Mouse (Mus musculus) ovary, postnatal 36 days (tissue): Measurements from ENCODE around the gene Grik4.

Experiments used
- DNase-seq: peaks from one replicate; pipeline ENCODE4 v3.0.0; 2022; ENCODE audit warnings: low spot score, mixed read lengths

Grik4 gene

DNA sequence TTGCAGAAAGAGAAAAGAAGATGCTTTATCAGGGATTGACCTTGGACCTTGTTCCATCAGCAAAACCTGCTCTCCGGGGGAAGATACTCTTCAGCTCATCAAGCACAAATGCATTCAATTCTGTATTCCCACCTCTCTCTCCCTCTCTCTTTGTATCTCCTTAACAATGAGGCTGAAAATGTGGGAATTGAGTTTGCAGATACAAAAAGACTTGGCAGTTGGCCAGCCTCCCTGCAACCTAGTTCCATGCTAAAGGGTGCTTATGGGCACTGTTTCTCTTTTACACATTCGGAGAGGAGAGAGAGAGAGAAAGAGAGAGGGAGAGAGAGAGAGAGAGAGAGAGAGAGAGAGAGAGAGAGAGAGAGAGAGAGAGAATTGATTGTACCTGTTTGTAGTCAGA is 273.7 kb downstream of the Grik4 start:
- DNase-seq, result no peak

- no peak for DNase-seq
These were observed 282.8 kb downstream of the Grik4 start for GRCm38 (mm10) chr9:42661481-42661880.

GRCm38 (mm10) chr9:42652756-42653155 is 291.5 kb downstream of the Grik4 start:
- DNase-seq, result peak; percentile 15

- DNase-seq, result no peak
These were observed 292.0 kb downstream of the Grik4 start for GRCm38 (mm10) chr9:42652309-42652708.

GRCm38 (mm10) chr9:42649872-42650271 is 294.4 kb downstream of the Grik4 start:
- no peak for DNase-seq

- DNase-seq, result no peak
These were observed 296.2 kb downstream of the Grik4 start for GRCm38 (mm10) chr9:42648051-42648450.

GRCm38 (mm10) chr9:42647596-42647995 is 296.7 kb downstream of the Grik4 start:
- no peak for DNase-seq

- no peak for DNase-seq
These were observed 297.5 kb downstream of the Grik4 start for GRCm38 (mm10) chr9:42646821-42647220.

GRCm38 (mm10) chr9:42645161-42645560 is 299.1 kb downstream of the Grik4 start:
- DNase-seq, result no peak

GRCm38 (mm10) chr9:42642821-42643220 is 301.5 kb downstream of the Grik4 start:
- no peak for DNase-seq

GRCm38 (mm10) chr9:42641550-42642117 is 302.7 kb downstream of the Grik4 start:
- DNase-seq, result no peak

DNA sequence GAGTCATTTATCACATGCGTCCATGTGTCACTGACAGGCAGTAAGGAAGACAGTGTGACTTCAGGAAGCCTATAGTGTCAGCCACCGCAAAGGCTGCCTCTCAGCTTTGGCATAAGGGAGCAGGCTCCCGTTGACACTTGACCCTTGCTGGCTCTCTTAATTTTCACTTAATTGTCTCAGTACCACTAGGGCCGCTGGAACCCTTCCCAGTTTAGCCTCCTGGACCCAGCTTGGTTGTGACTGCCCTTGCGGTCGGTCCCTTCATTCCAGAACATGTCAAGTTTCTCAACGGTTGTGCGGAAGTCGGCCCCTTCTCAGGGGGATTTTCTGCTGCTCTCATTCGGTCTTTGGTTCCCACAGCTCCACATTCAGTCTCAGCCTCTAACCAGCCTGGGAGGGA is 307.8 kb downstream of the Grik4 start:
- DNase-seq, result no peak

DNA sequence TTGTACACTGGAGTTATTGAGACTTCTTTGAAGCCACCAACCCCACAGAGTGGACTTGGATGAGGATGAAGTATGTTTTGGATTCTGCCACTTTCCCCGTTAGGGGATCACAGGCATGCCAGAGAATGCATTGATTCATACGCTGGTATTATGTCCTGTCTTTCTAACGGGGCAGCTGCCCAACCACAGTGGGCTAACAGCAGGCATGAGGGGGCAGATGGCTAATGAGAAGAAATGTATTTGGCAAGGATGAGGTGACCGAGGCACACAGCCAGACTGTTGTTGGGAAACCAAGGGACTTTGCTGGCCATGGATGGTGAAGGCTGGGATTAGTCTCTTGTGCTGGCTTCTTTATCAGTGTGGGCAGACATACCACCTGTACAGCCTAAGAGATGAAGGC is 312.8 kb downstream of the Grik4 start:
- DNase-seq, result no peak

- peak; percentile 12 for DNase-seq
These were observed 316.7 kb downstream of the Grik4 start for GRCm38 (mm10) chr9:42627634-42628033.

DNA sequence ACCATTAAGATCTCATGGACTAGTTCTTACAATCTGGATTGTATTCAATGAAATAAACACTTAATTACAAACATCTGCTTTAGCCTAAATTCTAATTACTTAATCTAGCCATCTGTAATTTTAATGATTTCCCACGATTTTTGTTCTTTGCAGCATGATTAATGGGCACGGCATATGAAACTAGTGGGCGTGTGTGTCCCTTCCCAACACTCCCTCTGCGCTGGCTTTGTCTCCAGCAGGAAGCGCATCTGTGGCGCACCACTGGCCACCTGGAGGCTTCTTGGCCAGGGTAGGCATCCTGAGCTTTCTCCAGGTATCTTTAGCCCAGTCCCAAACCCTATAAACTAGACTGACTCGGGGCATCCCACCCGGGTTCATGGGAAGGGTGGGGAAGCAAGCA is 317.1 kb downstream of the Grik4 start:
- DNase-seq, result no peak

DNA sequence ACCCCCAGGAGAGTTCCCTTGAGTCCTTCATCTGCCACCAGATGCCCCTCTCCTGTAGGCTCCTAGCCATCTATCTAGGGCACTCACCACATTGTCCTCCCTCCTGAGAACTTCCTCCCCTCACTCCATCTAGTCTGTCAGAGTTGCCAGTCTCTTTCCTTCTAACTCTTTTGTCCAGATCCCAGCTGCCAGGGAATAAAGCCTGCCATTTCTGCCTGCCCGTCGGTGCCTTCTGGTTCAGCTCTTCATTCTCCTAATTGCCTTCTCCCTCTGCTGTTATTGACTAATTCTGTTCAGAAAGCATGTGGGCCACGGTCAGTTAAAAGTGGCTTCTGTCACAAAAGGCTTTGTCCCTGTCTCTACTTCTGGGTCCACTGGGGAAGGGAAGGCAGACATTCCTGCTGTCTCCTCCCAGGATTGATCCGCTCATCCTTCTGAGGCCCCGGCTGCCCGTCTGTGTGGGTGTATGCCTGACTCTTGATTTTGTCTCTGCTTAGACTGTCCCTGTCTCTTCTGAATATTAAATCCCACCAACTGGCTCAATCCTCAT is 318.0 kb downstream of the Grik4 start:
- no peak for DNase-seq

GRCm38 (mm10) chr9:42614409-42614808 is 329.9 kb downstream of the Grik4 start:
- no peak for DNase-seq

- DNase-seq, result no peak
These were observed 330.5 kb downstream of the Grik4 start for GRCm38 (mm10) chr9:42613827-42614226.

GRCm38 (mm10) chr9:42612482-42612991 is 331.8 kb downstream of the Grik4 start:
- no peak for DNase-seq

GRCm38 (mm10) chr9:42601445-42601844 is 342.8 kb downstream of the Grik4 start:
- DNase-seq, result no peak

GRCm38 (mm10) chr9:42597525-42597924 is 346.8 kb downstream of the Grik4 start:
- DNase-seq, result no peak

DNA sequence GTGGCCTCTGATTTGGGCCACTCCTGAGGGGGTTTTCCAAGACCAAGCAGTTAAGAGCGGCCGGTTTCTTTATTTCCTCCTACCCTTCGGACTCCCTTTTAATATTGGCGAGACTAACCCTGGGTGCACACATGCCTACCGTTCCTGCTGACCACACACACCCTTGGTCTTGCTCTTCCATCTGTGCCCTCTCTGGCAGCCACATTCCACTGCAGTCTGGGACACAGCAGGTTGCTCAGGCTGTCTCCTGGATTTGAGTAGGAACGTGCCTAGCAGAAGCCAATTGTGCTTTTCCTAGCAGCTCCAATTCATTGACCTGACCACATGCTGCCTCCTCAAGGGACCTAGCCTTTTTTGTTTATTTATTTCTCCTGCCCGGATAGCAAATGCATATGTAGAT is 365.8 kb downstream of the Grik4 start:
- no peak for DNase-seq

DNA sequence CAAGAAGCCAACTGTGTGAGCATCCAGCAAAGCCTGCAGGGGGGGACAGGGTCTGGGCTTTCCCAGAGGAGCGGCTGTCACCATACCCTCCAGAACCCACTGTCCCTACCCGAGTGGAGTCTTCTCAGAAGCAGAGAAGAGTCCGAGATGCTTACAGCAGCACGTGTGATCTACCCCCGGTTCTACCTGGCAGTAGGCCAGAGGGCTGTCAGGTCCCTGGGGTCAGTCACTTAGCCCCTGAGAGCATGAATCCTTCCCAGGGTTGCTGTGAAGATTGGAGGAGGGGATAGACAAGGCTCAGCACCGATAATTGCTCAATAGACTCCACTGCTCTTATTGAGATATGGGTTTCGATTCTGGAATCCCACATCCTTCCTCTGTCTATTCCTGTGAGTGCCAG is 366.2 kb downstream of the Grik4 start:
- DNase-seq, result no peak
